Mouse (Mus musculus): ENCODE results near the gene Rbbp4. TPM values are rescaled to one million over a fixed set of nuclear protein-coding genes. Genes with fewer than 3 reads are reported as not detected.
"Not testable (repeated sequence)": the region's sequence is repeated elsewhere in the genome, so short reads cannot be mapped to it uniquely, and the experiment has no call there.

The Rbbp4 gene
- 100 to 1,000 TPM; 124 to 134 TPM for total RNA-seq (2021)
- long read RNA-seq, full-length matches to known transcripts: 4 of 22 reads
- long read RNA-seq, partial matches to known transcripts: 2 of 22 reads
- long read RNA-seq, other reads (novel, unspliced or antisense): 16 of 22 reads

GRCm38 (mm10) chr4:129335216-129336074, at the start of gene Rbbp4, which contains the start of gene Zbtb8os:
Rbbp4 (minus strand) TSS chr4:129335370.
Zbtb8os (plus strand) TSS chr4:129335695.
- peak; percentile 98 for DNase-seq (ENCODE audit: low spot score in 2 of 2)

GRCm38 (mm10) chr4:129384440-129384839, 49.3 kb upstream of the Rbbp4 start:
- no peak for DNase-seq (ENCODE audit: low spot score in 2 of 2)

GRCm38 (mm10) chr4:129383586-129383985, 48.4 kb upstream of the Rbbp4 start:
- no peak for DNase-seq (ENCODE audit: low spot score in 2 of 2)

GRCm38 (mm10) chr4:129382488-129382887, 47.3 kb upstream of the Rbbp4 start:
- no peak for DNase-seq (ENCODE audit: low spot score in 2 of 2)

- no peak for DNase-seq (ENCODE audit: low spot score in 2 of 2)
These were observed 46.9 kb upstream of the Rbbp4 start for GRCm38 (mm10) chr4:129382029-129382428.

GRCm38 (mm10) chr4:129381148-129381547, 46.0 kb upstream of the Rbbp4 start:
- DNase-seq (ENCODE audit: low spot score in 2 of 2): no peak

GRCm38 (mm10) chr4:129379805-129380204, 44.6 kb upstream of the Rbbp4 start:
- no peak for DNase-seq (ENCODE audit: low spot score in 2 of 2)

- DNase-seq (ENCODE audit: low spot score in 2 of 2): peak; percentile 11 to 45
These were observed 42.6 kb upstream of the Rbbp4 start, which contains the start of gene Zbtb8a for GRCm38 (mm10) chr4:129377601-129378390. Zbtb8a (minus strand) TSS chr4:129378116.

GRCm38 (mm10) chr4:129376961-129377545, 41.9 kb upstream of the Rbbp4 start:
- DNase-seq (ENCODE audit: low spot score in 2 of 2): peak; percentile 16 to 36

- DNase-seq (ENCODE audit: low spot score in 2 of 2): no peak
These were observed 40.7 kb upstream of the Rbbp4 start for GRCm38 (mm10) chr4:129375821-129376220.

- DNase-seq (ENCODE audit: low spot score in 2 of 2): no peak
These were observed 39.8 kb upstream of the Rbbp4 start for GRCm38 (mm10) chr4:129375000-129375399.

GRCm38 (mm10) chr4:129374219-129374755, 39.1 kb upstream of the Rbbp4 start:
- DNase-seq (ENCODE audit: low spot score in 2 of 2): no peak

- DNase-seq (ENCODE audit: low spot score in 2 of 2): no peak
These were observed 38.2 kb upstream of the Rbbp4 start for GRCm38 (mm10) chr4:129373202-129373976.

- no peak for DNase-seq (ENCODE audit: low spot score in 2 of 2)
These were observed 36.2 kb upstream of the Rbbp4 start for GRCm38 (mm10) chr4:129371391-129371790.

GRCm38 (mm10) chr4:129365224-129365623, 30.1 kb upstream of the Rbbp4 start:
- DNase-seq (ENCODE audit: low spot score in 2 of 2): no peak

GRCm38 (mm10) chr4:129364379-129364778, 29.2 kb upstream of the Rbbp4 start:
- no peak for DNase-seq (ENCODE audit: low spot score in 2 of 2)

- DNase-seq (ENCODE audit: low spot score in 2 of 2): no peak
These were observed 28.3 kb upstream of the Rbbp4 start for GRCm38 (mm10) chr4:129363463-129363862.

- DNase-seq (ENCODE audit: low spot score in 2 of 2): no peak
These were observed 27.6 kb upstream of the Rbbp4 start for GRCm38 (mm10) chr4:129362771-129363170.

GRCm38 (mm10) chr4:129362238-129362637, 27.1 kb upstream of the Rbbp4 start:
- not testable (repeated sequence) for DNase-seq (ENCODE audit: low spot score in 2 of 2)

GRCm38 (mm10) chr4:129357613-129358163, 22.5 kb upstream of the Rbbp4 start:
- DNase-seq (ENCODE audit: low spot score in 2 of 2): no peak

Measured in layer of hippocampus, adult 18-20 months (tissue).